Mouse (Mus musculus): Measurements from ENCODE around the gene Ophn1. TPM values are rescaled to one million over a fixed set of nuclear protein-coding genes. Genes with fewer than 3 reads are reported as not detected.

Gene Ophn1
- polyA plus RNA-seq, 1 experiment from 2014 or later, result 3.3 TPM

DNA sequence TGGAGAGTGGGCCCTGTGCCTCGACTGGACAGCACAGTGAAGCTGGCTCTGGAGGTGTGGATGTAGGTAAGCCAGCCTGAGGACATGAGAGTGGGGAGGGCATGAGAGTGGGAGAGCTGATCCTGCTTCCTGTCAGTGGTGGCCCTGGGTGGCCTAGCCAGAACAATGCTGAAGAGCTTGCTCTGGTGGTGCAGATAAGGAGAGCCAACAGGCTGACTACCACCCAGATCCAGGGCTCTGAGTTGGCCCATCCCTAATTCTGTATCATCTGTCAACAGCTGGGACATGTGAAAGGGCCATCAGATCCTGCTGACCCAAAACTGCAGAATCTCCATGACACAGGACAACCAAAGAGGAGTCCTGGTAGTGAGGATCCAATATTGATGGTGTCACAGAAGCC lies 18.1 kb upstream of the Ophn1 start:
- DNase-seq (no peak), ATAC-seq (peak; percentile 80)
- Histone ChIP-seq H3K27ac (ENCODE audit: low read depth) (no peak overlapping the region), H3K4me3 (ENCODE audit: low read depth, low read length) (no peak overlapping the region), H3K4me1 (ENCODE audit: insufficient read depth) (no peaks in the 10 kb centered on the region), H3K4me2 (ENCODE audit: low read depth, low read length) (no peak overlapping the region), H3K27me3 (ENCODE audit: insufficient read depth, low read length) (no peaks in the 10 kb centered on the region), H3K9me3 (ENCODE audit: low read length) (no peaks in the 10 kb centered on the region), H3K9ac (replicated peaks) (no peak overlapping the region), H3K36me3 (replicated peaks; ENCODE audit: insufficient read depth, low read length) (no peaks in the 10 kb centered on the region)
- 50% methylated on average over 1 of the region's 1 CpGs for WGBS (ENCODE audit: insufficient replicate concordance)
- TF ChIP-seq CTCF (IDR thresholded peaks at IDR 0.05; ENCODE audit: low read depth) (no peak), EP300 (IDR thresholded peaks at IDR 0.05; ENCODE audit: low read depth) (peak; percentile 39; the same call in 1 of the 2 replicates)

DNA sequence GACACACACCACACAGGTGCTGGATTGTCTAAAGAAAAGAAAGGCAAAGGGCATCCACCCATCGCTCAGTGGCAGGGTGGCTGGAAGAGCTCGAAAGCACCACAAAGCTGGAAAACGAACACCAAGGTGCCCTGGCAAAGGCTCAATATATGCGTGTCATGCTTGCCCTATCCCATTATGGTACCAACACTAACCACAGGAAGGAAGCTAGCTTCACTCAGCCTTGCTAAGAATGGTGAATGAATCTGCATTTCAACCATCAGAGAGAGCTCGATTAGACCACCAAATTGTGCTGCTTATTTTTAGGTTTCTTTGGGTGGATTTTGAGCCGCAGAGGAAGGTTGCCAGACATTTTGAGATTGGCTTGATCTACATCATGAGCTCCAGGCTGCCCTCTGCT lies 13.4 kb upstream of the Ophn1 start:
- no peak overlapping the region for H3K9ac ChIP-seq (replicated peaks)
- 54% methylated on average over 6 of the region's 6 CpGs for WGBS (ENCODE audit: insufficient replicate concordance)
- no peak for TF ChIP-seq CTCF (IDR thresholded peaks at IDR 0.05; ENCODE audit: low read depth)
- no peak for TF ChIP-seq EP300 (IDR thresholded peaks at IDR 0.05; ENCODE audit: low read depth)
- no peak for ATAC-seq
- no peak overlapping the region for H3K4me2 ChIP-seq (ENCODE audit: low read depth, low read length)
- no peak overlapping the region for H3K4me3 ChIP-seq (ENCODE audit: low read depth, low read length)
- DNase-seq, result no peak
- no peaks in the 10 kb centered on the region for H3K27me3 ChIP-seq (ENCODE audit: insufficient read depth, low read length)
- no peak overlapping the region for H3K27ac ChIP-seq (ENCODE audit: low read depth)
- no peaks in the 10 kb centered on the region for H3K4me1 ChIP-seq (ENCODE audit: insufficient read depth)
- no peaks in the 10 kb centered on the region for H3K9me3 ChIP-seq (ENCODE audit: low read length)
- no peaks in the 10 kb centered on the region for H3K36me3 ChIP-seq (replicated peaks; ENCODE audit: insufficient read depth, low read length)

DNA sequence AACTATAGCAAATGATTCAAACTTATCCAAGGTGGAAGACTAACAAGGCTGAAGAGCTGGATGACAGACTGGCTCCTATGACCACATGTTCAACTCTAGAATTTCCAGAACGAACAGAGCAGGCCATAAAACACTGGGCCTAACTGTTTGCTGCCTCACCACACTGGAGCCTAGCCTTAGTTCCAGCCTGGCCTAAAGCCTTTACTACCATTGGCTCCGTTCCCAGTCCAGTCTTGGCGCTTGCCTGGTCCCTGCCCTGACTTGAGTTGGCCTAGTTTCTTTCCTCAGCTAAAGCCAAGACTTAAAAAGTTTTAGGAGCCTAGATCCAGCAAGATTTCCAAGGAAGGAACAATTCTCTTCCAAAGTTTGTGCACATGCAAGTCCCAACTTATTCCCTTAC lies 7.5 kb upstream of the Ophn1 start:
- Histone ChIP-seq H3K9me3 (ENCODE audit: low read length) (no peaks in the 10 kb centered on the region), H3K4me1 (ENCODE audit: insufficient read depth) (no peaks in the 10 kb centered on the region), H3K4me3 (ENCODE audit: low read depth, low read length) (no peak overlapping the region), H3K9ac (replicated peaks) (no peak overlapping the region), H3K27me3 (ENCODE audit: insufficient read depth, low read length) (no peaks in the 10 kb centered on the region), H3K36me3 (replicated peaks; ENCODE audit: insufficient read depth, low read length) (no peaks in the 10 kb centered on the region), H3K4me2 (ENCODE audit: low read depth, low read length) (no peak overlapping the region), H3K27ac (ENCODE audit: low read depth) (no peak overlapping the region)
- TF ChIP-seq EP300 (IDR thresholded peaks at IDR 0.05; ENCODE audit: low read depth), result no peak
- TF ChIP-seq CTCF (IDR thresholded peaks at IDR 0.05; ENCODE audit: low read depth), result no peak
- ATAC-seq (no peak), DNase-seq (no peak)
- WGBS (ENCODE audit: insufficient replicate concordance), result 69% methylated on average over 3 of the region's 3 CpGs

- no peaks in the 10 kb centered on the region for H3K9me3 ChIP-seq (ENCODE audit: low read length)
- H3K4me2 ChIP-seq (ENCODE audit: low read depth, low read length), result peak overlapping the region; percentile 66
- DNase-seq (no peak), ATAC-seq (no peak)
- WGBS (ENCODE audit: insufficient replicate concordance), result 16% methylated on average over 14 of the region's 14 CpGs
- H3K4me3 ChIP-seq (ENCODE audit: low read depth, low read length), result peak overlapping the region; percentile 52
- peak overlapping the region; percentile 59 for H3K9ac ChIP-seq (replicated peaks)
- H3K36me3 ChIP-seq (replicated peaks; ENCODE audit: insufficient read depth, low read length), result no peaks in the 10 kb centered on the region
- peaks cover 9% of the 10 kb centered on the region; the same call in 1 of the 2 replicates for H3K27me3 ChIP-seq (ENCODE audit: insufficient read depth, low read length)
- TF ChIP-seq CTCF (IDR thresholded peaks at IDR 0.05; ENCODE audit: low read depth), result no peak
- no peak for TF ChIP-seq EP300 (IDR thresholded peaks at IDR 0.05; ENCODE audit: low read depth)
- no peaks in the 10 kb centered on the region for H3K4me1 ChIP-seq (ENCODE audit: insufficient read depth)
- no peak overlapping the region for H3K27ac ChIP-seq (ENCODE audit: low read depth)
Measured at GRCm38 (mm10) chrX:98890072-98890405, 786 bp downstream of the Ophn1 start.

DNA sequence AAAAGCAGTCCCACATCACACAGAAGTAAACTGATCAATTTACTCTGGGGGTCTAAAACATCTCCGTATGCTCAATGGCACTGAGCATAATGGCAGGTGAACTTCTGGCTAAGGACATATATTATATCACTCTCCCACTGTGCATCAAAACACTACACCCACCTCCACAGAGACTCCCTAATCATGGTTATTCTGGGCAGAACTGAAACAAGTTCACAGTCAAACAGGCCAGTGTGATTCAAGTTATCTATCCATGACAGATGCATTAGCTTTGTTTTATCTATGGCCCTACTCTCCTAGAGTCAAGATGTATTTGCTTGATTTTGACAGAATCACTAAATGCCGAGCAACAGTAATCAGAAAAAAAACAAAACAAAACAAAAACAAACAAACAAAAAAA lies 8.8 kb downstream of the Ophn1 start:
- H3K4me2 ChIP-seq (ENCODE audit: low read depth, low read length), result no peak overlapping the region
- no peaks in the 10 kb centered on the region for H3K27me3 ChIP-seq (ENCODE audit: insufficient read depth, low read length)
- TF ChIP-seq CTCF (IDR thresholded peaks at IDR 0.05; ENCODE audit: low read depth), result no peak
- no peak for TF ChIP-seq EP300 (IDR thresholded peaks at IDR 0.05; ENCODE audit: low read depth)
- H3K36me3 ChIP-seq (replicated peaks; ENCODE audit: insufficient read depth, low read length), result no peaks in the 10 kb centered on the region
- H3K9ac ChIP-seq (replicated peaks), result no peak overlapping the region
- H3K27ac ChIP-seq (ENCODE audit: low read depth), result no peak overlapping the region
- WGBS (ENCODE audit: insufficient replicate concordance), result 70% methylated on average over 2 of the region's 2 CpGs
- H3K4me3 ChIP-seq (ENCODE audit: low read depth, low read length), result no peak overlapping the region
- DNase-seq, result no peak
- ATAC-seq, result no peak
- no peaks in the 10 kb centered on the region for H3K9me3 ChIP-seq (ENCODE audit: low read length)
- H3K4me1 ChIP-seq (ENCODE audit: insufficient read depth), result no peaks in the 10 kb centered on the region

DNA sequence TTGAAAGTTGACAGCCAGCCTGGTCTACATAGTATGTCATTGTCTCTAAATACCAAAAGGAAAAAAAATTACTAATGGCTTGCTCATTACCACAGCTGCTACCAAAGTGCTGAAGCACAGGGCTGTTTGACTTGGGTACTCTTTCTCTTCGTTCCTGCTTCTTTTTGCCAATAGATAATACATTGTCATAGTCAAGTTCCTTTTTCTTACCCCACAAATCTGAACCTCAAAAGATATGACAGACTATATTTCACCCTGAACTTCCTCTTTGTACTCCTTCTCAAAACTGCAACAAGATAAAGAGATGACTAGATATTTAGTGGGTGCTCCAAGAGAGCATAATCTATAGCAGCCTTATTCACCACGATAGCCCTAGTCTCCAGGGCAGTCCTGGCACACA lies 9.7 kb downstream of the Ophn1 start:
- WGBS (ENCODE audit: insufficient replicate concordance), result 47% methylated on average over 2 of the region's 2 CpGs
- Histone ChIP-seq H3K9ac (replicated peaks) (no peak overlapping the region), H3K4me2 (ENCODE audit: low read depth, low read length) (no peak overlapping the region), H3K36me3 (replicated peaks; ENCODE audit: insufficient read depth, low read length) (no peaks in the 10 kb centered on the region), H3K4me1 (ENCODE audit: insufficient read depth) (no peaks in the 10 kb centered on the region), H3K27ac (ENCODE audit: low read depth) (no peak overlapping the region), H3K9me3 (ENCODE audit: low read length) (no peaks in the 10 kb centered on the region), H3K27me3 (ENCODE audit: insufficient read depth, low read length) (no peaks in the 10 kb centered on the region), H3K4me3 (ENCODE audit: low read depth, low read length) (no peak overlapping the region)
- TF ChIP-seq EP300 (IDR thresholded peaks at IDR 0.05; ENCODE audit: low read depth), result no peak
- TF ChIP-seq CTCF (IDR thresholded peaks at IDR 0.05; ENCODE audit: low read depth), result no peak
- DNase-seq (no peak), ATAC-seq (no peak)

GRCm38 (mm10) chrX:98880314-98880713 lies 10.5 kb downstream of the Ophn1 start:
- H3K36me3 ChIP-seq (replicated peaks; ENCODE audit: insufficient read depth, low read length), result no peaks in the 10 kb centered on the region
- TF ChIP-seq EP300 (IDR thresholded peaks at IDR 0.05; ENCODE audit: low read depth), result no peak
- no peak for TF ChIP-seq CTCF (IDR thresholded peaks at IDR 0.05; ENCODE audit: low read depth)
- H3K27ac ChIP-seq (ENCODE audit: low read depth), result no peak overlapping the region
- ATAC-seq, result no peak
- no peaks in the 10 kb centered on the region for H3K9me3 ChIP-seq (ENCODE audit: low read length)
- H3K9ac ChIP-seq (replicated peaks), result no peak overlapping the region
- WGBS (ENCODE audit: insufficient replicate concordance), result 75% methylated on average over 6 of the region's 6 CpGs
- DNase-seq, result no peak
- no peaks in the 10 kb centered on the region for H3K27me3 ChIP-seq (ENCODE audit: insufficient read depth, low read length)
- H3K4me2 ChIP-seq (ENCODE audit: low read depth, low read length), result no peak overlapping the region
- H3K4me1 ChIP-seq (ENCODE audit: insufficient read depth), result no peaks in the 10 kb centered on the region
- H3K4me3 ChIP-seq (ENCODE audit: low read depth, low read length), result no peak overlapping the region

Measured in liver, postnatal 0 days (tissue).